Mouse (Mus musculus) small intestine, adult 2 months (tissue): ENCODE measurements around the gene Pde4d. TPM values are rescaled to one million over a fixed set of nuclear protein-coding genes. Genes with fewer than 3 reads are reported as not detected.

Source experiments
- H3K27ac ChIP-seq: fragments of 200-500 bp; 2 replicates; pipeline ENCODE4 v1.5.1; 2012; ENCODE audit warnings: low read depth, low read length, control low read depth, inconsistent platforms; ENCODE audit not compliant: insufficient read depth
- H3K27me3 ChIP-seq: fragments of 200-500 bp; 2 replicates; pipeline ENCODE4 v1.6.1; 2012; ENCODE audit warnings: mild to moderate bottlenecking, moderate library complexity, low read length, inconsistent platforms; ENCODE audit not compliant: control insufficient read depth, insufficient read depth
- H3K36me3 ChIP-seq: fragments of 200-500 bp; 2 replicates; pipeline ENCODE4 v1.6.1; 2012; ENCODE audit warnings: mild to moderate bottlenecking, low read length, control low read depth, inconsistent platforms; ENCODE audit not compliant: control insufficient read depth, insufficient read depth
- H3K4me1 ChIP-seq: fragments of 200-500 bp; 2 replicates; pipeline ENCODE4 v1.6.1; 2012; ENCODE audit warnings: low read length, inconsistent platforms, mixed read lengths; ENCODE audit not compliant: control insufficient read depth, insufficient read depth, insufficient read length
- H3K4me3 ChIP-seq: fragments of 200-500 bp; 2 replicates; pipeline ENCODE4 v1.5.1; 2012; ENCODE audit warnings: low read depth, mild to moderate bottlenecking, control low read depth, inconsistent platforms, low read length, moderate library complexity
- CTCF ChIP-seq: fragments of 200-500 bp; IDR thresholded peaks from 2 replicates; pipeline ENCODE4 v1.5.1; 2012; ENCODE audit warnings: low read depth, mild to moderate bottlenecking, control low read depth, inconsistent platforms, low read length, moderate library complexity, mixed read lengths; ENCODE audit not compliant: insufficient replicate concordance, insufficient read length; ENCODE audit errors: extremely low read depth
- POLR2A ChIP-seq: fragments of 200-500 bp; IDR thresholded peaks from 2 replicates; pipeline ENCODE4 v1.6.1; 2012; ENCODE audit warnings: low read depth, mild to moderate bottlenecking, control low read depth, inconsistent platforms, low read length, moderate library complexity
- WGBS: fragments of 180-500 bp; shearing (Covaris S2); methylation state at CpG from one replicate; pipeline ENCODE4 v1.1.7; 2018; 5-methylcytosine and 5-hydroxymethylcytosine counted together
- polyA plus RNA-seq: library from polyadenylated mRNA; depleted of rRNA; stranded (reverse); fragments of >200 nt; gene quantifications from 2 replicates; pipeline ENCODE4 v1.2.3, GENCODE M21; 2012

Gene Pde4d
- polyA plus RNA-seq, 1 experiment: 8.4 TPM

DNA sequence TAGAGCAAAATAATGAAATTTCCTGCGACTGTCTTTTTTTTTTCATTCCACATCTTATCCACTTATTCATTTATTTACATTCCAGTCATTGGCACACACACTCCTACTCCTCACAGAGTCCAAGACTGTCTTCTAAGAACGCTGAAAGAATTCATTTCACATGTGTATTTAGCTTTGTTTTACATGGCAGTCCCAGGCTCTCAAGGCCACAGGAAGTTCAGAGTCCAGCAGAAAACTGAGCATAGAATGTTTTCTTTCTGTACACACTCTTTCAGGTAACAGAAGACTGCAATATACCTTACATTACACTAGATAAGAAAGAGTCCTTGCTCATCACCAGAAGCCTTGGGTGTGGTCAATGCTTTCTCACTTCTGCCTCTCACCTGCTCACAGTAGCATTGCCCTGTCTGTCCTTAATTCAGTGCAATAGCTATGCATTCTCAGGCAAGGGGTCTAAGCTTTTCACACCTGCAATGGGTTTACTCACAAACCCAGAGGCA lies 1169.5 kb downstream of the Pde4d start:
- H3K4me3 ChIP-seq: no peak overlapping the region
- H3K27ac ChIP-seq: no peak overlapping the region
- no peaks in the 10 kb centered on the region for H3K36me3 ChIP-seq
- peaks cover 2% of the 10 kb centered on the region; the same call in 1 of the 2 replicates for H3K4me1 ChIP-seq
- 23% methylated on average over 2 of the region's 2 CpGs for WGBS
- TF ChIP-seq POLR2A (no peak), CTCF (no peak)
- no peaks in the 10 kb centered on the region for H3K27me3 ChIP-seq

DNA sequence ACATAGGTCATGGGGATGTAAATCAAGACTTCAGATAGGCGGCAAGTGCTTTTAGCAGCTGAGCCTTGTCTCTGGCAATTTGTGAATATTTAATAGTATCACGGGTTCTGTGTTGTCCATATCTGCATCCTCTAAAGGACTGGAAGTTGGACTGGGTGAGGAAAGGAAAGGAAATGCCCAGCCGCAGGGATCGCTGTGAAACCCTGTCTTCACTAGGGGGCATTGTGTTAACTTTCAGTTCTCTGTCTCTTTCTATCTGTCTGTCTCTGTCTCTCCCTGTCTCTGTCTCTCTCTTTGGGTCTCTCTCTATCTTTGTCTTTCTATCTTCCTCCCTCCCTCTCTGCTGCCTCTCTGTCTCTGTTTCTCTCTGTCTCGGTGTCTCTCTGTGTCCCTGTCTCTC lies 1172.5 kb downstream of the Pde4d start:
- 76% methylated on average over 5 of the region's 5 CpGs for WGBS
- TF ChIP-seq CTCF (no peak), POLR2A (no peak)
- no peak overlapping the region for H3K27ac ChIP-seq

DNA sequence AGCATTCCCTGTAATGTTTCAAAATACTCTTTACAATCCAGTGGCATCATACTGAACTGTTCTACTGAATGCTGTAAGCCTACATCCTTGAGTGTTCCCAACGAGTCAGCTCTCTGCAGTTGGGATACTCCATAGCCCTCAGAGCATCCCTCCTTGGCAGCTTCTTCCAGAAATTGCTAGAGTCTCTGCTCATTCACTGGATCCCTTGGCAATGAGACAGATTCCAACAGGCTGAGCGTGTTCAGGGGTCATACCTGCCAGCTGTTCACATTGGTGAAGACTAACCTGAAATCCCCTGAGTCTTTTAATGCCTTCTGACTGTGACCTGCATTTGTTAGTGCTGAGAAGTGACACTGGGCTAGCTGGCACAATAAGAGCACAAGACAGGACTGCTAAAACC lies 1173.5 kb downstream of the Pde4d start:
- WGBS: 65% methylated on average over 2 of the region's 2 CpGs
- no peaks in the 10 kb centered on the region for H3K4me1 ChIP-seq
- no peaks in the 10 kb centered on the region for H3K36me3 ChIP-seq
- no peaks in the 10 kb centered on the region for H3K27me3 ChIP-seq
- no peak overlapping the region for H3K27ac ChIP-seq
- no peak for TF ChIP-seq CTCF
- no peak for TF ChIP-seq POLR2A
- H3K4me3 ChIP-seq: no peak overlapping the region

More for the DNA sequence above, 1172.5 kb downstream of the Pde4d start:
- H3K4me1 ChIP-seq: no peaks in the 10 kb centered on the region
- H3K27me3 ChIP-seq: no peaks in the 10 kb centered on the region
- no peak overlapping the region for H3K4me3 ChIP-seq
- H3K36me3 ChIP-seq: no peaks in the 10 kb centered on the region

DNA sequence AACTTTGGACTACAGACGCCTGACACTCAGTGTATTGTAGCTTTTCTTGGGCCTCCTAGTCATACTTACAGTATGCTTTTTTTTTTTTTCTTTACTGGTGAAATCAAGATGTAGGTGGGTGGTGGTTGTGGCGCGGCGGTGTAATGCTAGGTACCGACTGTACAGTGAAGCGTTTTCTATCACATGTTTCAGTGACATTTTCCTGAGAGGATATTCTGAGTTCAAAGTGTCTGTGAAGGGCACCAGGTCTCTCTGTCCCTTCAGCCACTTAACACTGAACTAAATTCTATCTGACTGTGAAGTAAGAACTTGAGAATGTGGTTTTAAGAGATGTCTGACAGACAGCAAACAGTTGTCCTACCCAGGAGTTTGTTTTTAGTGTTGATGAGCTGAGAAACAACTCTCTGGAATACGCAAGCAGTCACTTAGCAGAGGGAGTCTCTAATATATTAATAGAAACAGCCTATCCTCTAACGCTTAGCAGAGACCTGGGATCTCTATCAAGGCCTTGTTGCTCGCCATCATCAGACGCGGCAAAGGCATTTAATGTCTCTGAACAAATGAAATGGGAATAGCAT lies 1175.1 kb downstream of the Pde4d start:
- Histone ChIP-seq H3K27me3 (no peaks in the 10 kb centered on the region), H3K27ac (no peak overlapping the region), H3K4me1 (no peaks in the 10 kb centered on the region), H3K4me3 (no peak overlapping the region), H3K36me3 (no peaks in the 10 kb centered on the region)
- TF ChIP-seq POLR2A: no peak
- TF ChIP-seq CTCF: no peak
- 92% methylated on average over 11 of the region's 11 CpGs for WGBS

DNA sequence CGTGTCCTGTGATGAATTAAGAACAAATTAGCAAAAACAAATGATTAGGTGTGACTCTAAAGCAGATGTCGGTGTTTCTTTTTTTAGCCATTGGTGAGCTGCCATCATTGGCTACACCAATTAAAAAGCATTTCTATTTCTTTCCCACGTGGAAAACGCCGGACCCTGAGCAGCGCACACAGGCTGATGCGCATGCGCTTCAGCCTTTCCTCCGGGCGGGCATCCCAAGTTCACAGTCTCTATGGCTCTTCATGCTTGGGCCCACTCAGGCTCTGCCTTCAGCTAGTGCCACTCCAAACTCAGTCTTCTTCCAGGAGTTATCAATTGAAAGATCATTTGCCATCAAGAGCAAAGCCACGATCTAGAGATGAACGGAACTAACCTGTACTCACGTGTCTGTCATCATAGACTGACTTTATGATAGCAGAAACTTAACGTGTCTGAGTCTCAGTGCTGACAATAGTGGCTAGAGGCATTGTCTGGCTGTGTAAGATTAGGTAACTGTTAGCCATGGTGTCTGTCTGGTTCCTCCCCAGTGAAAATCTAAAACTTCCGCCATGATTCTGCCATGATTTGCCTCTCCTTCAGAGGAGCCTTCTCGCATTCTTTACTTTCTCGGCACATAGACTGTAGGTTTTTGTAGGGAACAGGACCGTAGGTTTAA lies 1175.8 kb downstream of the Pde4d start:
- H3K27ac ChIP-seq: no peak overlapping the region
- no peak for TF ChIP-seq POLR2A
- TF ChIP-seq CTCF: no peak
- H3K4me1 ChIP-seq: no peaks in the 10 kb centered on the region
- no peaks in the 10 kb centered on the region for H3K36me3 ChIP-seq
- WGBS: 90% methylated on average over 18 of the region's 18 CpGs
- H3K4me3 ChIP-seq: no peak overlapping the region
- H3K27me3 ChIP-seq: no peaks in the 10 kb centered on the region

DNA sequence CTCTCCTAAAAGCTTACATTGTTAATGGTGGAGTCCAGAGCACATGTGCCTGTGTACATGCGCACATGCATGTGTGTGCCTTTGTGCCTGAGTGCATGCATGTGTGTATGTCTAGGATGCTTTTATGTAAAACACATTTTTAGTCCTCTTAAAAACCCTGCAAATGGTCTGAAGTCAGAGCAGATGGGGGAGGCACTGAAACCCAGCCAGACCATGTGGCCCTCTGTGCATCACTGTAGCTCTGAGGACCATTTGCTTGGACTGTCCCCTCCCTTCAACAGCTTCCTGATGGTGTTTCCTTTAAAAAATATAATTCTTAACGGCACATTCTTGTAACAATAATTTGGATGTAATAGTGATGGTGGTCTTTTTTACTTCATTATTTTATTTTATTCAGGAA lies 1177.5 kb downstream of the Pde4d start:
- Histone ChIP-seq H3K4me1 (no peaks in the 10 kb centered on the region), H3K36me3 (no peaks in the 10 kb centered on the region), H3K4me3 (no peak overlapping the region), H3K27ac (no peak overlapping the region), H3K27me3 (no peaks in the 10 kb centered on the region)
- WGBS: 87% methylated on average over 2 of the region's 2 CpGs
- no peak for TF ChIP-seq CTCF
- TF ChIP-seq POLR2A: no peak

DNA sequence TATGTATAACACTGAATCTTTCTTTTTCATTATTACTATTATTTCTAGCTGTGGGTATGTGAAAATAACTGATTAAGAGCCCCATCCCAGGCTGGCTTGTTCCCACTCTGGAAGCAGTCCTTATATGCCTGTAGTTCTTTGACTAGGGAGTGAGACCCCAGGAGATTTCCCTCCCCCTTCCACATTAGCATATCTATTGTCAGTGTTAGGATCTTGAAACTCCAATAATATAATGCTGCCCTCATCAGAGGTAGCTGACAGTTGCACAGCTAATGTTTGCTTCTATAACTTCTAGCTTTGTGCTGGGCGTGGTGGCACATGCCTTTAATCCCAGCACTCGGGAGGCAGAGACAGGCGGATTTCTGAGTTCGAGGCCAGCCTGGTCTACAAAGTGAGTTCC lies 1178.9 kb downstream of the Pde4d start:
- WGBS: 90% methylated on average over 4 of the region's 4 CpGs
- H3K4me1 ChIP-seq: no peaks in the 10 kb centered on the region
- no peak overlapping the region for H3K27ac ChIP-seq
- TF ChIP-seq CTCF (no peak), POLR2A (no peak)
- no peaks in the 10 kb centered on the region for H3K36me3 ChIP-seq
- no peak overlapping the region for H3K4me3 ChIP-seq
- H3K27me3 ChIP-seq: no peaks in the 10 kb centered on the region
